Mouse (Mus musculus) C2C12 (cell line): ENCODE data around the gene Dyx1c1. TPM values are rescaled to one million over a fixed set of nuclear protein-coding genes. Genes with fewer than 3 reads are reported as not detected.

ENCODE experiments used
- H3K27me3 ChIP-seq: one replicate; pipeline ENCODE4 v1.6.1; 2011; ENCODE audit not compliant: control insufficient read depth, insufficient read depth, insufficient read length
- H3K36me3 ChIP-seq: one replicate; pipeline ENCODE4 v1.6.1; 2011; ENCODE audit not compliant: control insufficient read depth, insufficient read depth
- H3K4me3 ChIP-seq: one replicate; pipeline ENCODE4 v1.5.1; 2011; ENCODE audit warnings: mild to moderate bottlenecking, control low read depth; ENCODE audit not compliant: poor library complexity, insufficient read depth, severe bottlenecking
- H3K79me2 ChIP-seq: one replicate; pipeline ENCODE4 v1.6.1; 2011; ENCODE audit not compliant: control insufficient read depth, insufficient read depth
- H3K79me3 ChIP-seq: one replicate; pipeline ENCODE4 v1.6.1; 2011; ENCODE audit warnings: low read depth, control low read depth
- H3ac ChIP-seq: one replicate; pipeline ENCODE3; 2011; ENCODE audit warnings: low read depth; ENCODE audit not compliant: control insufficient read depth, insufficient read length
- CEBPB ChIP-seq: IDR thresholded peaks from one replicate; pipeline ENCODE4 v1.6.1; 2011; ENCODE audit warnings: low read depth, mild to moderate bottlenecking, control low read depth, moderate library complexity
- CTCF ChIP-seq: IDR thresholded peaks from one replicate; pipeline ENCODE4 v1.5.1; 2011; ENCODE audit not compliant: control insufficient read depth, insufficient read depth, insufficient read length
- FOSL1 ChIP-seq: IDR thresholded peaks from one replicate; pipeline ENCODE4 v1.8.0; 2011; ENCODE audit warnings: mild to moderate bottlenecking, low read length; ENCODE audit not compliant: poor library complexity, insufficient read depth, severe bottlenecking
- MAX ChIP-seq: IDR thresholded peaks from one replicate; pipeline ENCODE4 v1.6.1; 2011; ENCODE audit warnings: mild to moderate bottlenecking, control low read depth
- MYOD1 ChIP-seq: IDR thresholded peaks from one replicate; pipeline ENCODE4 v1.6.1; 2011; ENCODE audit warnings: low read depth; ENCODE audit not compliant: control insufficient read depth, insufficient read length
- MYOG ChIP-seq: IDR thresholded peaks from one replicate; pipeline ENCODE4 v1.6.1; 2011; ENCODE audit not compliant: control insufficient read depth, insufficient read length; ENCODE audit errors: extremely low read depth
- USF1 ChIP-seq: IDR thresholded peaks from one replicate; pipeline ENCODE4 v1.6.1; 2011; ENCODE audit warnings: low read depth, mild to moderate bottlenecking, control low read depth, moderate library complexity
- polyA plus RNA-seq: library from polyadenylated mRNA; unstranded; fragments of >200 nt; fragmentation: generic; extraction: Trizol; gene quantifications from one replicate; pipeline ENCODE4 v1.2.1, GENCODE M21; 2012; ENCODE audit warnings: missing spikeins

The Dyx1c1 gene
- polyA plus RNA-seq, 1 experiment, result 0.02 TPM

GRCm38 (mm10) chr9:72925021-72925934, 33.3 kb upstream of the Dyx1c1 start, which contains the start of gene Pygo1:
Gene Pygo1 (plus strand): TSS chr9:72925645.
- TF ChIP-seq CEBPB (no peak), MAX (no peak), CTCF (no peak), FOSL1 (no peak), MYOD1 (no peak)
- no peak within 1 kb of the TSS for H3K4me3 ChIP-seq

GRCm38 (mm10) chr9:72925935-72926258, 32.7 kb upstream of the Dyx1c1 start:
- Histone ChIP-seq H3K4me3 (no peak overlapping the region), H3K27me3 (peaks cover 67% of the 10 kb centered on the region)

More at GRCm38 (mm10) chr9:72925021-72925934, 33.3 kb upstream of the Dyx1c1 start, which contains the start of gene Pygo1:
- Histone ChIP-seq H3K79me2 (no peaks in the 10 kb centered on the region), H3K79me3 (no peaks in the 10 kb centered on the region), H3ac (peak within 1 kb of the TSS; percentile 20), H3K36me3 (no peaks in the 10 kb centered on the region), H3K27me3 (peaks cover 67% of the 10 kb centered on the region)

DNA sequence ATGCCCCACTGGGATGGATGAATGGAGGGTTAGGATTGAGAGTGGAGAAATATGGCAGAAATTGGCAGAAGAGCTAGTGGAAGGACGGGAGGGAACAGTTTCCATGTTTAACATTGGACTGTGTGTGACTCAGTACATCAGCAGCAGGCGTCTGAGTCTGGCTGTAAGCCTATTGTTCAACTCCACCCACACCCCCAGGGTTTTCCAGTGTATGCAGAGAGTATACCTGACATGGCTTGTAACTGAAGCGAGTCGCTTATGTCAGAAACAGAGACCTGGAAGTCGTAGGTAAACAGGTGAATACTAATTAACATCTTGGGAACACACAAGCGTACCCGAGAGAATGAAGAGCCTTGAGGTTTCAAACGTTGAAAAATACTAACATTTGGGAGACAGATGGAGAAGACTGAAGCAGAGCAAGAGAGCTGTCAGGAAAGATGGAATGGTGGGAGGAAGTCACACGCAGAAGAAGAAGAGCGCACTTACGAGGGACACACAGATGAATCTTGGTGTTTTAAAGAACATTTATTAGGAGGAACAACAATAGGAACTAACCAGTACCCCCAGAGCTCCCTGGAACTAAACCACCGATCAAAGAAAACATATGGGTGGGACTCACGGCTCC, 27.3 kb upstream of the Dyx1c1 start:
- Histone ChIP-seq H3ac (no peak overlapping the region), H3K36me3 (no peaks in the 10 kb centered on the region), H3K79me3 (no peaks in the 10 kb centered on the region), H3K79me2 (no peaks in the 10 kb centered on the region), H3K27me3 (peaks cover 31% of the 10 kb centered on the region), H3K4me3 (no peak overlapping the region)
- no peak for TF ChIP-seq MYOD1
- no peak for TF ChIP-seq CEBPB
- TF ChIP-seq MYOG, result no peak
- TF ChIP-seq CTCF, result no peak
- TF ChIP-seq MAX, result no peak
- no peak for TF ChIP-seq USF1

More at GRCm38 (mm10) chr9:72925935-72926258, 32.7 kb upstream of the Dyx1c1 start:
- TF ChIP-seq CTCF (no peak), USF1 (no peak), MAX (no peak), MYOG (no peak), FOSL1 (no peak), MYOD1 (no peak), CEBPB (no peak)
- no peaks in the 10 kb centered on the region for H3K36me3 ChIP-seq
- H3K79me2 ChIP-seq, result no peaks in the 10 kb centered on the region
- no peaks in the 10 kb centered on the region for H3K79me3 ChIP-seq
- H3ac ChIP-seq, result peak overlapping the region; percentile 20

- no peaks in the 10 kb centered on the region for H3K79me2 ChIP-seq
- no peak overlapping the region for H3K4me3 ChIP-seq
- no peaks in the 10 kb centered on the region for H3K79me3 ChIP-seq
- H3K36me3 ChIP-seq, result no peaks in the 10 kb centered on the region
- TF ChIP-seq USF1, result no peak
- no peak for TF ChIP-seq CEBPB
- TF ChIP-seq MYOG, result no peak
- no peak overlapping the region for H3ac ChIP-seq
- H3K27me3 ChIP-seq, result peaks cover 6% of the 10 kb centered on the region
Observed at GRCm38 (mm10) chr9:72935309-72935708, 23.3 kb upstream of the Dyx1c1 start.

DNA sequence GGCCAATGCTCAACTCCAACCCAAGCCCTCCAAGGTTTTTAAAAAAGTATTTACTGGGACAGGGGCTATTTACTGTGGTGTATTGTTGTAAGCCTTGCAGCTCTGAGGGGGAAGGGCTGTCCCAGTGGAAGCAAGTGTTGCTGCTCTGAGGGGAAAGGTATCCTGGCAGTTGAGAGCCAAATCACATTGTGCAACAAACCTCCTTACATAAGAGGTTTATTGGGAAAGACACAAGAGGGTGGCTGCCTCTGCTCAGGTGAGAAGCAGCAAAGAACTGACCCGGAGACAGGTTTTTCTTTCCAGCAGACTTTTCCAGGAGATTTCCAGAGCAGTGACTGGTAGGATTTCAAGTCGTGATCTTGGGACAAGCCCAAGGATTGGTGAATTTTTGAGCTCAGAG, 22.3 kb upstream of the Dyx1c1 start:
- H3K27me3 ChIP-seq, result peaks cover 6% of the 10 kb centered on the region
- no peak for TF ChIP-seq MYOG
- TF ChIP-seq CTCF, result no peak
- no peak for TF ChIP-seq CEBPB
- no peak for TF ChIP-seq USF1
- TF ChIP-seq MYOD1, result no peak
- no peak for TF ChIP-seq MAX
- no peak for TF ChIP-seq FOSL1

DNA sequence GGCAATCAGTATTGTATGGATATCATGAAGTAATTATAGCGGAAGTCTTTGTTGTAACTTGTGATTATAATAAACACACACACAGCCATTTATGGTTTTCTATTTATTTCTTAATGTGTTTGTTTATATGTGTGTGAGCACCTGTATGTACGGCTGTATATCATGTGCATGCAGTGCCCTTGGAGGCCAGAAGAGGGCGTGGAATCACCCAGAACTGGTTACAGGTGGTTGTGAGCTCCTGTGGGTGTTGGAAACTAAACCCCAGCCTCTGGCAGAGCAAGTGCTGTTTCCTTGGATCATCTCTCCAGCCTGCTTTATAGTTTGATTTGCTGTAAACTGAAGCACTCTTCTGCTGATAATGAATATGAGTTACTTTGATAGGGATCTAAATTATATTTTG, 15.2 kb upstream of the Dyx1c1 start:
- Histone ChIP-seq H3K79me2 (no peaks in the 10 kb centered on the region), H3K79me3 (no peaks in the 10 kb centered on the region), H3K36me3 (no peaks in the 10 kb centered on the region)

More for the DNA sequence above, 22.3 kb upstream of the Dyx1c1 start:
- Histone ChIP-seq H3K36me3 (no peaks in the 10 kb centered on the region), H3K79me3 (no peaks in the 10 kb centered on the region), H3ac (no peak overlapping the region), H3K79me2 (no peaks in the 10 kb centered on the region), H3K4me3 (no peak overlapping the region)

More for the DNA sequence above, 15.2 kb upstream of the Dyx1c1 start:
- H3ac ChIP-seq, result no peak overlapping the region
- peaks cover 6% of the 10 kb centered on the region for H3K27me3 ChIP-seq
- no peak overlapping the region for H3K4me3 ChIP-seq
- TF ChIP-seq MYOD1 (no peak), CTCF (no peak), FOSL1 (no peak), MAX (no peak), MYOG (no peak)
